Comparison of ENCODE assay signal across 8 mouse cellular contexts in the genomic region with DNA sequence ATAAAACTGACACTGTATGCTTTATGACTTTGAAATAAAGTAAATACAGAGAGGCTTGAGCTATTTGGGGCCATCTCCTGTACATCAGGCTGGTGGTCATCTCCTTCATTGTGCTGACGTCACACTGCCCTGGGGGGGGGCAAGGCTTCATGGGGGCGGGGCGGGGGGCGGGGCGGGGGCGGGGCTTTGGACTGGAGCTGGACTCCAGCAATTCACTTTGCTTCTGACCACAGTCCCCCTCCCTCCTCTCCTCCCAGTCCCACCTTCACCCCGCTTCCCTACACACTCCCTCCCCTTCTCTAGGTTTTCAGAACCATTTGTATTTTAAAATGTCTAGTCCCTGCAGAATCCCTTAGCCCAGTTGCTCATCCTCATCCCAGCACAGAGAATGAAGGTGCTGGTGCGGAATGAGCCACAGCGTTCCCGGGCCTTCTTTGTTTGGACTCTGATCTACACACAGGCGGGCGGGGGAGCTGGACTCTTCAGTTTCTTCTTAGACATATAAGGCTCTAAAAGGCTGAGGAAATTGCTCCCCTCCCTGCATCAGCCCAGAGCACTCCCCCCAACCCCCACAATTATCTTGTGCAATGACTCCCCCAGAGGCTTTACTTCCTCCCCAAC. TPM values are rescaled to one million over a fixed set of nuclear protein-coding genes. Genes with fewer than 3 reads are reported as not detected.
A peak's percentile ranks its signal among the peaks of the same experiment; 100 is the strongest.
DNase-seq lines count a peak whose midpoint lies in the region; ATAC-seq and TF ChIP-seq lines count a peak whose summit lies in the region.

No protein-coding gene starts in this region.

- peak; percentile 42 for ATAC-seq in heart, postnatal 0 days (ENCODE audit: insufficient read depth, low read depth)
- ATAC-seq in limb, embryonic 11.5 days (ENCODE audit: insufficient number of reproducible peaks, low FRiP score, low TSS enrichment, low read depth), result no peak

- peak overlapping the region; percentile 57 for H3K4me2 ChIP-seq in heart, postnatal 0 days (ENCODE audit: low read depth, low read length)
- H3K4me2 ChIP-seq in limb, embryonic 11.5 days (ENCODE audit: low read depth, severe bottlenecking), result peak overlapping the region; percentile 36; the same call in 1 of the 2 replicates

- 9% methylated on average over 12 of the region's 12 CpGs for WGBS in heart, postnatal 0 days
- WGBS in limb, embryonic 11.5 days, result 5% methylated on average over 12 of the region's 12 CpGs

- H3K9ac ChIP-seq in heart, postnatal 0 days (replicated peaks; ENCODE audit: low read depth, low read length), result no peak overlapping the region
- 0 out of 2 replicates have a peak overlapping the region, but pooled peaks have one; percentile 22 for H3K9ac ChIP-seq in limb, embryonic 11.5 days (ENCODE audit: low read length)

- TF ChIP-seq CTCF in testis, adult 2 months (IDR thresholded peaks at IDR 0.05; ENCODE audit: control insufficient read depth, insufficient read depth, insufficient replicate concordance, low read depth, low read length), result no peak
- no peak for TF ChIP-seq CTCF in heart, postnatal 0 days (IDR thresholded peaks at IDR 0.05; ENCODE audit: low read depth)

- peaks cover 8% of the 10 kb centered on the region for H3K4me1 ChIP-seq in testis, adult 2 months (ENCODE audit: control insufficient read depth, insufficient read depth, low read length)
- peaks cover 19% of the 10 kb centered on the region for H3K4me1 ChIP-seq in heart, postnatal 0 days (ENCODE audit: control insufficient read depth, insufficient read depth)
- H3K4me1 ChIP-seq in limb, embryonic 11.5 days (ENCODE audit: control insufficient read depth, insufficient read depth, low read length), result peaks cover 2% of the 10 kb centered on the region; the same call in 1 of the 2 replicates

- no peak for TF ChIP-seq EP300 in heart, postnatal 0 days (IDR thresholded peaks at IDR 0.05; ENCODE audit: low read depth)

- no peaks in the 10 kb centered on the region for H3K9me3 ChIP-seq in heart, postnatal 0 days (replicated peaks; ENCODE audit: control insufficient read depth, low read length)
- no peaks in the 10 kb centered on the region for H3K9me3 ChIP-seq in limb, embryonic 11.5 days (ENCODE audit: control insufficient read depth, low read length)

- no peak for DNase-seq in testis, postnatal 10 days (ENCODE audit: low spot score)
- DNase-seq in heart, postnatal 0 days (ENCODE audit: low spot score), result no peak
- DNase-seq in limb, embryonic 11.5 days (ENCODE audit: low spot score), result peak; percentile 51
- DNase-seq in neural tube, embryonic 10.5 days (ENCODE audit: extremely low spot score, low spot score), result peak; percentile 71
- no peak for DNase-seq in cerebellum, postnatal 25 days
- no peak for DNase-seq in urinary bladder, postnatal 10 days (ENCODE audit: low spot score)
- no peak for DNase-seq in adrenal gland, postnatal 4 days (ENCODE audit: low spot score in 2 of 2)

- H3K27me3 ChIP-seq in testis, adult 2 months (ENCODE audit: control insufficient read depth, insufficient read depth, low read length), result no peaks in the 10 kb centered on the region
- no peaks in the 10 kb centered on the region for H3K27me3 ChIP-seq in heart, postnatal 0 days (ENCODE audit: control insufficient read depth, insufficient read depth, low read length)
- no peaks in the 10 kb centered on the region for H3K27me3 ChIP-seq in limb, embryonic 11.5 days (ENCODE audit: control insufficient read depth, insufficient read depth, low read length)

- H3K36me3 ChIP-seq in testis, adult 2 months (ENCODE audit: control insufficient read depth, insufficient read depth, low read length), result no peaks in the 10 kb centered on the region
- no peaks in the 10 kb centered on the region for H3K36me3 ChIP-seq in heart, postnatal 0 days (replicated peaks; ENCODE audit: control insufficient read depth, insufficient read depth, low read length)
- no peaks in the 10 kb centered on the region for H3K36me3 ChIP-seq in limb, embryonic 11.5 days (ENCODE audit: control insufficient read depth, insufficient read depth, low read length)

- H3K27ac ChIP-seq in testis, adult 2 months (ENCODE audit: control insufficient read depth, insufficient read depth, low read depth, low read length), result peak overlapping the region; percentile 38; the same call in 1 of the 2 replicates
- H3K27ac ChIP-seq in heart, postnatal 0 days (ENCODE audit: low read depth), result peak overlapping the region; percentile 55; the same call in 1 of the 2 replicates
- H3K27ac ChIP-seq in limb, embryonic 11.5 days (replicated peaks; ENCODE audit: low read depth, low read length), result no peak overlapping the region

- peak overlapping the region; percentile 49 for H3K4me3 ChIP-seq in testis, adult 2 months (ENCODE audit: control insufficient read depth, low read depth, low read length)
- H3K4me3 ChIP-seq in heart, postnatal 0 days (ENCODE audit: low read depth, low read length), result peak overlapping the region; percentile 30; the same call in 1 of the 2 replicates
- 0 out of 2 replicates have a peak overlapping the region, but pooled peaks have one; percentile 15 for H3K4me3 ChIP-seq in limb, embryonic 11.5 days (ENCODE audit: low read depth, low read length)

- TF ChIP-seq POLR2A in testis, adult 2 months (IDR thresholded peaks at IDR 0.05; ENCODE audit: control insufficient read depth, low read depth, low read length), result peak; percentile 55

RNA-seq across cellular contexts. Expression of a gene that starts 3.5 kb away (rescaled TPM):
- polyA plus RNA-seq in testis, adult 2 months (2012; rRNA removed), result 8.7 and 9.8 TPM in 2 replicates
- 238 and 284 TPM in 2 replicates for total RNA-seq in heart, postnatal 0 days (2014; rRNA removed; ENCODE audit: low replicate concordance)
- polyA plus RNA-seq in heart, postnatal 0 days (2015; fragmentation: Nextera tagmentation; extraction: Ambion mirVana), result 200 and 211 TPM in 2 replicates
- polyA plus RNA-seq in limb, embryonic 11.5 days (2014; fragmentation: Nextera tagmentation; extraction: Ambion mirVana), result 0.58 and 0.99 TPM in 2 replicates
- 10 to 100 TPM; 22.9 to 27.7 TPM for total RNA-seq in adrenal gland, postnatal 4 days (2021)

RNA-seq across cellular contexts. Expression of a gene that starts 31.4 kb away (rescaled TPM):
- 0.24 and 0.25 TPM in 2 replicates for polyA plus RNA-seq in testis, adult 2 months (2012; rRNA removed)
- 9.3 and 9.7 TPM in 2 replicates for total RNA-seq in heart, postnatal 0 days (2014; rRNA removed; ENCODE audit: low replicate concordance)
- polyA plus RNA-seq in heart, postnatal 0 days (2015; fragmentation: Nextera tagmentation; extraction: Ambion mirVana), result 1.6 and 2.0 TPM in 2 replicates
- 0.52 and 0.67 TPM in 2 replicates for polyA plus RNA-seq in limb, embryonic 11.5 days (2014; fragmentation: Nextera tagmentation; extraction: Ambion mirVana)
- 1 to 10 TPM in 1 of 2 experiments, under 1 TPM in 1; 0.73 to 2.1 TPM for total RNA-seq in adrenal gland, postnatal 4 days (2021)

RNA-seq across cellular contexts. Expression of a gene that starts 53.2 kb away (rescaled TPM):
- polyA plus RNA-seq in testis, adult 2 months (2012; rRNA removed), result 0.48 and 0.52 TPM in 2 replicates
- total RNA-seq in heart, postnatal 0 days (2014; rRNA removed; ENCODE audit: low replicate concordance), result 0.19 TPM in 1 of 2 replicates, not detected in the other
- 0.12 and 0.18 TPM in 2 replicates for polyA plus RNA-seq in heart, postnatal 0 days (2015; fragmentation: Nextera tagmentation; extraction: Ambion mirVana)
- 2.8 and 3.1 TPM in 2 replicates for polyA plus RNA-seq in limb, embryonic 11.5 days (2014; fragmentation: Nextera tagmentation; extraction: Ambion mirVana)
- total RNA-seq in adrenal gland, postnatal 4 days (2021), result 1 to 10 TPM in 1 of 2 experiments, under 1 TPM in 1; 0.25 to 4.4 TPM

Comparison
In these comparisons a context has a peak if more than half of its experiments do, and no peak if none do; other contexts are left out.
1. DNase-seq: peak in limb, embryonic 11.5 days (single experiment) and neural tube, embryonic 10.5 days (single experiment); none in testis, postnatal 10 days (single experiment), heart, postnatal 0 days (single experiment), cerebellum, postnatal 25 days (0 of 2), urinary bladder, postnatal 10 days (single experiment) and adrenal gland, postnatal 4 days (0 of 2).
2. RNA of a gene that starts 3.5 kb away (polyA plus RNA-seq): 200 to 211 TPM in heart, postnatal 0 days; 8.7 to 9.8 TPM in testis, adult 2 months and 0.58 to 0.99 TPM in limb, embryonic 11.5 days; every median in the first group is over 10 times any median in the second.
3. Peak in every context shown above with its lines, with median percentiles within 50 percentile points of each other: H3K4me3 ChIP-seq.